ENCODE assay signal across 21 mouse cellular contexts in the genomic region with DNA sequence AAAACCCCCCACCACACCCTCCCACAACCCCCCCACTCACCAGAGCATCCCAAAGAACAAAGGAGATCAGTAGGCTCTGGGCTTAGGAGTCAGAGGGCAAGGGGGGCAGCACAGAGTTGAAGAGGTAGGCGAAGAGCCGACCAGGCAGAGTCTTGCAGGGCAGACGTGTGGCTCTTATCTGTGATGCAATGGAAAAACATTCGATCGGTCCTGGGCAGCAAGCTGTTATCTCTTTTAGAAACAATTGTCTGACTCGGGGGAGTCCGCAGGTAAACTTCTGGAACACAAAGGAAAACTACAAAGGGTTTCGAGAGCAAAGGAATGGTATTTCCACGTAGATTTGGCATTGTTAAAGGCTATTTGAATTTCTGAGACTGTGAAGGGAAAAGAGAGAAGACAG. TPM values are rescaled to one million over a fixed set of nuclear protein-coding genes. Genes with fewer than 3 reads are reported as not detected.
DNase-seq lines count a peak whose midpoint lies in the region; ATAC-seq and TF ChIP-seq lines count a peak whose summit lies in the region.
"Had no signal": no experiment of that assay in that cellular context is flagged by ENCODE, and none has a peak within 500 bp of the region (broad histone marks: within the 10 kb centered on the region; RNA-seq: fewer than 3 reads in every experiment).

No protein-coding gene starts in this region.

- H3K27ac ChIP-seq in heart, embryonic 10.5 days: peak overlapping the region; percentile 62
- no peak overlapping the region for H3K27ac ChIP-seq in intestine, embryonic 15.5 days
- no peak overlapping the region for H3K27ac ChIP-seq in intestine, postnatal 0 days (ENCODE audit: low read depth, low read length)
- H3K27ac ChIP-seq in liver, embryonic 16.5 days (ENCODE audit: low read length): no peak overlapping the region
- H3K27ac ChIP-seq: hindbrain, embryonic 15.5 days; left cerebral cortex, adult 2 months; limb, embryonic 10.5 days; macrophage; midbrain, embryonic 15.5 days had no signal

- ATAC-seq in intestine, embryonic 15.5 days: peak; percentile 34; the same call in 1 of the 2 replicates
- ATAC-seq in intestine, postnatal 0 days: no peak
- ATAC-seq in liver, embryonic 16.5 days (ENCODE audit: low read depth): peak; percentile 48; the same call in 1 of the 2 replicates
- ATAC-seq in activated CD4-positive, CD25-positive, alpha-beta regulatory T cell, adult 4 months: no peak
- ATAC-seq: forebrain, embryonic 16.5 days; midbrain, embryonic 15.5 days had no signal

- no peak overlapping the region for H3K9ac ChIP-seq in intestine, embryonic 15.5 days
- no peak overlapping the region for H3K9ac ChIP-seq in intestine, postnatal 0 days (ENCODE audit: low read depth, low read length)
- H3K9ac ChIP-seq in liver, embryonic 16.5 days (ENCODE audit: low read depth, low read length): no peak overlapping the region
- H3K9ac ChIP-seq: hindbrain, embryonic 15.5 days; lung, embryonic 14.5 days; midbrain, embryonic 15.5 days had no signal

- no peaks in the 10 kb centered on the region for H3K27me3 ChIP-seq in heart, embryonic 10.5 days (ENCODE audit: insufficient read depth, poor library complexity, severe bottlenecking)
- H3K27me3 ChIP-seq in intestine, embryonic 15.5 days (replicated peaks): no peaks in the 10 kb centered on the region
- H3K27me3 ChIP-seq in intestine, postnatal 0 days (replicated peaks; ENCODE audit: control insufficient read depth, insufficient read depth, low read length): no peaks in the 10 kb centered on the region
- H3K27me3 ChIP-seq in liver, embryonic 16.5 days (ENCODE audit: control insufficient read depth, insufficient read depth, low read depth, low read length): no peaks in the 10 kb centered on the region
- H3K27me3 ChIP-seq: hindbrain, embryonic 15.5 days; midbrain, embryonic 15.5 days had no signal

- peak overlapping the region; percentile 39 for H3K4me3 ChIP-seq in heart, embryonic 10.5 days
- no peak overlapping the region for H3K4me3 ChIP-seq in intestine, embryonic 15.5 days (replicated peaks)
- no peak overlapping the region for H3K4me3 ChIP-seq in intestine, postnatal 0 days (ENCODE audit: low read depth, low read length)
- no peak overlapping the region for H3K4me3 ChIP-seq in liver, embryonic 16.5 days (ENCODE audit: low read depth, low read length)
- H3K4me3 ChIP-seq: hindbrain, embryonic 15.5 days; left cerebral cortex, adult 2 months; limb, embryonic 10.5 days; midbrain, embryonic 15.5 days had no signal

- H3K36me3 ChIP-seq in heart, embryonic 10.5 days: no peaks in the 10 kb centered on the region
- no peaks in the 10 kb centered on the region for H3K36me3 ChIP-seq in intestine, embryonic 15.5 days
- no peaks in the 10 kb centered on the region for H3K36me3 ChIP-seq in intestine, postnatal 0 days (ENCODE audit: control insufficient read depth, insufficient read depth)
- no peaks in the 10 kb centered on the region for H3K36me3 ChIP-seq in liver, embryonic 16.5 days (ENCODE audit: control insufficient read depth, insufficient read depth)
- H3K36me3 ChIP-seq: hindbrain, embryonic 15.5 days; limb, embryonic 10.5 days; midbrain, embryonic 15.5 days had no signal

- WGBS in heart, embryonic 10.5 days: 2% methylated on average over 9 of the region's 9 CpGs
- 14% methylated on average over 9 of the region's 9 CpGs for WGBS in intestine, embryonic 15.5 days
- WGBS in intestine, postnatal 0 days: 14% methylated on average over 9 of the region's 9 CpGs
- 12% methylated on average over 9 of the region's 9 CpGs for WGBS in liver, embryonic 16.5 days (ENCODE audit: insufficient replicate concordance)

- DNase-seq in heart, embryonic 10.5 days (ENCODE audit: low spot score): no peak
- DNase-seq in heart, postnatal 14 days: no peak
- peak; percentile 78 for DNase-seq in ZHBTc4 (ENCODE audit: low read depth, low spot score)
- DNase-seq in cerebellum, postnatal 25 days: no peak
- DNase-seq: cerebellum, postnatal 10 days; heart, adult 11 months; kidney, adult 18-20 months; kidney, postnatal 10 days; lung, embryonic 14.5 days; right cerebral cortex, adult 18-20 months; thymus, postnatal 4 days had no signal

- no peak for TF ChIP-seq CTCF in intestine, postnatal 0 days (IDR thresholded peaks at IDR 0.05; ENCODE audit: low read depth)

- H3K4me2 ChIP-seq in intestine, embryonic 15.5 days (replicated peaks): no peak overlapping the region
- no peak overlapping the region for H3K4me2 ChIP-seq in intestine, postnatal 0 days (replicated peaks; ENCODE audit: low read depth)
- H3K4me2 ChIP-seq in liver, embryonic 16.5 days (ENCODE audit: low read depth, low read length): peak overlapping the region; percentile 10; the same call in 1 of the 2 replicates
- H3K4me2 ChIP-seq: hindbrain, embryonic 15.5 days; lung, embryonic 14.5 days; midbrain, embryonic 15.5 days had no signal

- intact Hi-C loops in heart, postnatal 14 days (cut with DNase I): no loop called here

- H3K4me1 ChIP-seq in heart, embryonic 10.5 days: peaks cover 23% of the 10 kb centered on the region
- H3K4me1 ChIP-seq in intestine, embryonic 15.5 days (replicated peaks): no peaks in the 10 kb centered on the region
- no peaks in the 10 kb centered on the region; the same call in 1 of the 2 replicates for H3K4me1 ChIP-seq in intestine, postnatal 0 days (replicated peaks; ENCODE audit: control insufficient read depth, insufficient read depth, low read length)
- H3K4me1 ChIP-seq in liver, embryonic 16.5 days (ENCODE audit: control insufficient read depth, low read depth, low read length): no peaks in the 10 kb centered on the region; the same call in 1 of the 2 replicates
- H3K4me1 ChIP-seq: hindbrain, embryonic 15.5 days had no signal

- H3K9me3 ChIP-seq in heart, embryonic 10.5 days: no peaks in the 10 kb centered on the region
- no peaks in the 10 kb centered on the region for H3K9me3 ChIP-seq in intestine, embryonic 15.5 days
- no peaks in the 10 kb centered on the region for H3K9me3 ChIP-seq in intestine, postnatal 0 days (ENCODE audit: control insufficient read depth)
- H3K9me3 ChIP-seq in liver, embryonic 16.5 days (replicated peaks; ENCODE audit: control insufficient read depth, low read length): no peaks in the 10 kb centered on the region
- H3K9me3 ChIP-seq: hindbrain, embryonic 15.5 days; limb, embryonic 10.5 days; midbrain, embryonic 15.5 days had no signal

RNA-seq across cellular contexts. Expression of a gene that starts 35.5 kb away (rescaled TPM):
- polyA plus RNA-seq in heart, embryonic 10.5 days (2016; fragmentation: Nextera tagmentation; extraction: Ambion mirVana): 20.6 and 21.6 TPM in 2 replicates
- 10 to 100 TPM; 62.5 to 63.6 TPM for total RNA-seq in heart, postnatal 14 days (2021)
- 12.6 and 12.8 TPM in 2 replicates for polyA plus RNA-seq in intestine, embryonic 15.5 days (2015; fragmentation: Nextera tagmentation; extraction: Ambion mirVana)
- 5.8 and 7.0 TPM in 2 replicates for polyA plus RNA-seq in intestine, postnatal 0 days (2015; fragmentation: Nextera tagmentation; extraction: Ambion mirVana)
- 2.5 and 3.3 TPM in 2 replicates for polyA plus RNA-seq in liver, embryonic 16.5 days (2015; fragmentation: Nextera tagmentation; extraction: Ambion mirVana)
- not detected for polyA plus RNA-seq in activated CD4-positive, CD25-positive, alpha-beta regulatory T cell, adult 4 months (2017; shearing (Covaris generic))

Comparison
In these comparisons a context has a peak if more than half of its experiments do, and no peak if none do; other contexts are left out.
1. ATAC-seq: peak in intestine, embryonic 15.5 days (single experiment) and liver, embryonic 16.5 days (single experiment); none in intestine, postnatal 0 days (single experiment) and activated CD4-positive, CD25-positive, alpha-beta regulatory T cell, adult 4 months (single experiment).